Mouse (Mus musculus): ENCODE measurements around the gene D1Ertd622e. TPM values are rescaled to one million over a fixed set of nuclear protein-coding genes. Genes with fewer than 3 reads are reported as not detected.

D1Ertd622e gene
- polyA plus RNA-seq (2014; fragmentation: Illumina TruSeq; extraction: RNeasy Lipid Tissue Mini Kit (QIAGEN cat#74804); ENCODE audit: low read depth, low replicate concordance), result 18.1 TPM

GRCm38 (mm10) chr1:97661406-97662241 lies at the start of gene D1Ertd622e:
TSS of gene D1Ertd622e (minus strand) at chr1:97662074.

Other genes starting within 250 kb of the D1Ertd622e start
- gene Gin1, start 108.1 kb upstream of the D1Ertd622e start, polyA plus RNA-seq (2014; fragmentation: Illumina TruSeq; extraction: RNeasy Lipid Tissue Mini Kit (QIAGEN cat#74804); ENCODE audit: low read depth, low replicate concordance), result 31.5 TPM
- gene Ppip5k2, start 108.3 kb upstream of the D1Ertd622e start, polyA plus RNA-seq (2014; fragmentation: Illumina TruSeq; extraction: RNeasy Lipid Tissue Mini Kit (QIAGEN cat#74804); ENCODE audit: low read depth, low replicate concordance), result 49.6 TPM

Measured in testis, adult 10 weeks (tissue).